Mouse (Mus musculus) intestine, embryonic 14.5 days (tissue): ENCODE results near the gene Ccdc159. TPM values are rescaled to one million over a fixed set of nuclear protein-coding genes. Genes with fewer than 3 reads are reported as not detected.

Experiments
- ATAC-seq: fragments of 200-750 bp; cut with Nextera tagmentation; replicated peaks from 2 replicates; pipeline ENCODE4 v1.8.0; 2017; ENCODE audit warnings: low read depth, moderate number of reproducible peaks, moderate TSS enrichment, moderate library complexity; ENCODE audit not compliant: low FRiP score, low TSS enrichment
- DNase-seq: peaks from one replicate; pipeline ENCODE4 v3.0.0-alpha.2; 2018; ENCODE audit warnings: low spot score
- H3K27ac ChIP-seq: fragments of 300-500 bp; sonication (generic); 2 replicates; pipeline ENCODE4 v1.5.1; 2014; ENCODE audit warnings: low read depth, mild to moderate bottlenecking, control low read depth
- H3K27me3 ChIP-seq: fragments of 300-500 bp; sonication (generic); replicated peaks from 2 replicates; pipeline ENCODE4 v1.6.1; 2014; ENCODE audit warnings: low read length, control low read depth; ENCODE audit not compliant: control insufficient read depth, insufficient read depth
- H3K36me3 ChIP-seq: fragments of 300-500 bp; sonication (generic); 2 replicates; pipeline ENCODE4 v1.6.1; 2014; ENCODE audit warnings: low read length, control low read depth; ENCODE audit not compliant: control insufficient read depth, insufficient read depth
- H3K4me1 ChIP-seq: fragments of 300-500 bp; sonication (generic); replicated peaks from 2 replicates; pipeline ENCODE4 v1.6.1; 2014; ENCODE audit warnings: low read length, control low read depth, mixed read lengths; ENCODE audit not compliant: control insufficient read depth, insufficient read depth
- H3K4me2 ChIP-seq: fragments of 300-500 bp; sonication (generic); 2 replicates; pipeline ENCODE4 v1.6.1; 2014; ENCODE audit warnings: low read length
- H3K4me3 ChIP-seq: fragments of 300-500 bp; sonication (generic); 2 replicates; pipeline ENCODE4 v1.5.1; 2014; ENCODE audit warnings: low read depth, low read length, control low read depth, mixed read lengths
- H3K9ac ChIP-seq: fragments of 300-500 bp; sonication (generic); 2 replicates; pipeline ENCODE4 v1.6.1; 2014; ENCODE audit warnings: mild to moderate bottlenecking, low read length
- H3K9me3 ChIP-seq: fragments of 300-500 bp; sonication (generic); 2 replicates; pipeline ENCODE4 v1.6.1; 2016; ENCODE audit warnings: low read length, control low read depth; ENCODE audit not compliant: control insufficient read depth
- WGBS: fragments of 180-500 bp; shearing (Covaris S2); extraction: QIAGEN DNeasy Blood & Tissue Kit; methylation state at CpG from one replicate; pipeline ENCODE4 v1.1.7; 2014; 5-methylcytosine and 5-hydroxymethylcytosine counted together
- polyA plus RNA-seq: library from polyadenylated mRNA; unstranded; fragments of >200 nt; fragmentation: Nextera tagmentation; extraction: Ambion mirVana; gene quantifications from 2 replicates; pipeline ENCODE4 v1.2.1, GENCODE M21; 2014

Gene Ccdc159
- polyA plus RNA-seq, 1 experiment from 2014 or later = 3.8 TPM

DNA sequence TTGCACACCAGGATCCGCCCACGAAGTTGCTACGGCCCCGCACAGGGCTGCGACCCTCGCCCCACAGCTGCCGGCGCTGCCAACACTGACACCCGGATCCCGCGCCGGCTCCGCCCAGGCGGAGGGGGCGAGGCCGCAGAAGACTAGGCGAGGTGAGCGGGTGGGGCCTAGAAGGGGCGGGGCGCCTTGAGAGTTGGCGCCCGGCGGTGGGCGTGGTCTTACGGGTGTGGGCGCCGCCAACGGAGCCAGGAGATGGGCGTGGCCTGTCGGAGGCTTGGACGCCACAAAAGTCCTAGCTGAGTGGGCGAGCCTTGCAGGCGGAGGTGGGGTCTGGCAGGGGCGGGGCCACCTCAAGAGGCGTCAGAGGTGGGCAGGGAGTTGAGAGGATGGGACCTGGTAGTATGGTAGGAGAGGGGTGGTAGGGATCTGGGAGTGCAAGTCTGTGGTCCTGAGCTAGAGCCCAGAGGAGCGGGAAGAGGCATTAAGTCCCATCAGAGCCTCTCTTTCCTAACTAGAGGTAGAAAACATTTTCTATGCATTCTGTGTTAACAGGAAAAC is 9.2 kb upstream of the Ccdc159 start, which contains the start of gene Rab3d:
Gene Rab3d (minus strand): TSS at position 158 of the 558 bp plus-strand sequence.
- 0 out of 2 replicates have a peak, but pooled peaks cover 9% of the 10 kb centered on the region for H3K27me3 ChIP-seq

DNA sequence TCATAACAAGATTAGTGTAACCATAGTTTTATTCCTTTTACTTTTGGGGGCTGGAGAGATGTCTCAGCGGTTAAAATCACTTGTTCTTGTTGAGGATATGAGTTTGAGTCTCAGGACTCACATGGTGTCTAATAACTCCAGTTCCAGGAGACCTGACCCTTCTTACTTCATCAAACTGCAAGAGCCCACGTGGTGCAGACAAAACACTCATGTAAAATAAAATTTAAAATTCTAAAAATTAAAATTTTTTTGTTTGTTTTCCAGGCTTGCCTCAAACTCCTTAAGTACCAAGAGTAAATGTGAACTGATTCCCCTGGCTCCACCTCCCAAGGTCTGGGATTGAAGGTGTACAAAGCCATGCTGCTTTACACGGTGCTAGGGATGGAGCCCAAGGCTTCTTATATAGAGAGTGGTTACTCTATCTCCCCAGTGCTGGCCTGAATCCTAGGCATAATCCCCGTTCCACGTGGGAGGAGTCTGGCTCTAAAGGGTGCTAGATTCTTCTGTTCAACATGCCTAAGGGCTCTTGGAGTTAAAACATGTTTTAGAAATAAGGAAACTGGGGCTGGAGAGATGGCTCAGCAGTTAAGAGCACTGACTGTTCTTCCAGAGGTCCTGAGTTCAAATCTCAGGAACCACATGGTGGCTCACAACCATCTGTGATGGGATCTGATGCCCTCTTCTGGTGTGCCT is 8.4 kb upstream of the Ccdc159 start:
- H3K4me1 ChIP-seq = no peaks in the 10 kb centered on the region; the same call in 1 of the 2 replicates
- H3K4me3 ChIP-seq = peak overlapping the region; percentile 62; the same call in 1 of the 2 replicates
- H3K9ac ChIP-seq = no peak overlapping the region
- ATAC-seq (no peak), DNase-seq (no peak)
- H3K27me3 ChIP-seq = 0 out of 2 replicates have a peak, but pooled peaks cover 9% of the 10 kb centered on the region
- H3K9me3 ChIP-seq = no peaks in the 10 kb centered on the region
- WGBS = 27% methylated on average over 5 of the region's 5 CpGs
- no peaks in the 10 kb centered on the region for H3K36me3 ChIP-seq
- no peak overlapping the region for H3K27ac ChIP-seq
- peak overlapping the region; percentile 99 for H3K4me2 ChIP-seq

More for the DNA sequence above, 9.2 kb upstream of the Ccdc159 start, which contains the start of gene Rab3d:
- Histone ChIP-seq H3K4me3 (peak within 1 kb of the TSS; percentile 62), H3K36me3 (no peaks in the 10 kb centered on the region), H3K4me2 (peak within 1 kb of the TSS; percentile 99), H3K9me3 (no peaks in the 10 kb centered on the region), H3K27ac (no peak within 1 kb of the TSS), H3K9ac (peak within 1 kb of the TSS; percentile 53), H3K4me1 (no peaks in the 10 kb centered on the region; the same call in 1 of the 2 replicates)
- DNase-seq (peak; percentile 95), ATAC-seq (peak; percentile 94)
- 2% methylated on average over 35 of the region's 36 CpGs for WGBS

GRCm38 (mm10) chr9:21923036-21923435 is 4.2 kb upstream of the Ccdc159 start:
- DNase-seq = peak; percentile 47
- no peak for ATAC-seq
- H3K27ac ChIP-seq = no peak overlapping the region
- no peaks in the 10 kb centered on the region for H3K9me3 ChIP-seq
- no peak overlapping the region for H3K4me2 ChIP-seq
- no peak overlapping the region for H3K9ac ChIP-seq
- 87% methylated on average over 4 of the region's 4 CpGs for WGBS
- H3K27me3 ChIP-seq = no peaks in the 10 kb centered on the region
- H3K4me3 ChIP-seq = no peak overlapping the region
- H3K4me1 ChIP-seq = peaks cover 14% of the 10 kb centered on the region
- H3K36me3 ChIP-seq = no peaks in the 10 kb centered on the region

GRCm38 (mm10) chr9:21923490-21924098 is 3.7 kb upstream of the Ccdc159 start:
- H3K27ac ChIP-seq = no peak overlapping the region
- peak; percentile 51 for DNase-seq
- WGBS = 57% methylated on average over 3 of the region's 3 CpGs

DNA sequence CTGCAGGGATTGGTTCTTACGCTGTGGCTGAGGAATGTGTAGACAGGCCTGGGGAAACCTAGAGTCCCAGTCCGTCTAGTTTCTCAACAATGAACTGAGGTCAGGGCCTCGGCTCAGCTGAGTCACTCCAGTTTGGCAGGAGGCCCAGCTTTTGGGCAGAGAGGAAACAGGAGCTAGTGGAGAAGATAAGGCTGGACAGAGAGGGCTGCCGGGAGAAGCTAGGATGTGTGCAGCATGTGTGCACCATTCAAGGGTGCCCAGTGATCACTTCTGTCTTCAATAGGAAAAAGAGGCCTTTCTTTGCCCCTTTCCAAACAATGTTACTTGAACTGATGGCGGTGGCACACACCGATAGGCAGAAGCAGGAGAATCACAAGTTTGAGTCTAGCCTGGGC is 3.2 kb upstream of the Ccdc159 start:
- Histone ChIP-seq H3K4me2 (no peak overlapping the region), H3K4me3 (no peak overlapping the region), H3K27me3 (no peaks in the 10 kb centered on the region), H3K9ac (no peak overlapping the region), H3K36me3 (no peaks in the 10 kb centered on the region), H3K9me3 (no peaks in the 10 kb centered on the region), H3K4me1 (peaks cover 14% of the 10 kb centered on the region), H3K27ac (no peak overlapping the region)
- DNase-seq = no peak
- 58% methylated on average over 6 of the region's 6 CpGs for WGBS
- ATAC-seq = no peak

More at GRCm38 (mm10) chr9:21923490-21924098, 3.7 kb upstream of the Ccdc159 start:
- Histone ChIP-seq H3K9me3 (no peaks in the 10 kb centered on the region), H3K4me3 (no peak overlapping the region), H3K27me3 (no peaks in the 10 kb centered on the region), H3K9ac (no peak overlapping the region), H3K4me2 (no peak overlapping the region), H3K36me3 (no peaks in the 10 kb centered on the region), H3K4me1 (peaks cover 14% of the 10 kb centered on the region)
- ATAC-seq = no peak

DNA sequence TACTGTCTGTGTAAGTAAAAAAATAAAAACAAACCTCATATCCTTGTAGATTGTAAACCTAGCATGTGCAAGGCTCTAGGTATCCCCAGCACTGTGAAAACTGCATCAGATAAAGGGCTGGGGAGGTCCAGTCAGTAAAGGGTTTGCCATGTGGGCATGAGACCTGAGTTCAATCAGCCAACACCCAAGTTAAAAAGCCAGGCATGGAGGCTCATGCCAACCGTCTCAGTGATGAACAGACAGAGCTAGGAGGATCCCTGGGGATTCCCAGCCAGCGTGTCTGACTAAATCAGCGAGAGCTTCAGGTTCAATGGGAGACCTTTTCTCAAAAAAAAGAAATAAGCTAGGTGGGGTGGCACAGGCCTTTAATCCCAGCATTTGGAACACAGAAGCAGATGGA is 2.2 kb upstream of the Ccdc159 start:
- Histone ChIP-seq H3K27me3 (no peaks in the 10 kb centered on the region), H3K4me1 (peaks cover 14% of the 10 kb centered on the region), H3K36me3 (no peaks in the 10 kb centered on the region), H3K27ac (no peak overlapping the region), H3K4me3 (no peak overlapping the region), H3K9me3 (no peaks in the 10 kb centered on the region), H3K4me2 (no peak overlapping the region), H3K9ac (no peak overlapping the region)
- DNase-seq = no peak
- WGBS = 93% methylated on average over 3 of the region's 3 CpGs
- ATAC-seq = no peak

DNA sequence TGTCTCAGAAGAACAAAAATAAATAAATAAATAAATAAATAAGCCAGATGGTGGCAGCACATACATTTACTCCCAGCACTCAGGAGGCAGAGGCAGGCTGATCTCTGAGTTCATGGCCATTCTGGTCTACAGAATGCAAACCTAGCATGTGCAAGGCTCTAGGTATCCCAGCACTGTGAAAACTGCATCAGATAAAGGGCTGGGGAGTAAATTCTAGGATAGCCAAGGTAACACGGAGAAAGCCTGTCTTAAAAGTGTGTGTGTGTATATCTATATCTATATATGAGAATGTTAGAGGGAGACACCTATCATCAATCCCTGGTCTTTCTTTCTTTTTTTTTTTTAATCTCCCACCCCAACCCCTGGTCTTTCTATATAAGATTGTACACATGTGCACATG is 1.8 kb upstream of the Ccdc159 start:
- H3K9me3 ChIP-seq = no peaks in the 10 kb centered on the region
- H3K27ac ChIP-seq = no peak overlapping the region
- H3K9ac ChIP-seq = no peak overlapping the region
- H3K27me3 ChIP-seq = no peaks in the 10 kb centered on the region
- 100% methylated on average over 1 of the region's 1 CpGs for whole genome bisulfite sequencing
- no peak overlapping the region for H3K4me3 ChIP-seq
- H3K36me3 ChIP-seq = no peaks in the 10 kb centered on the region
- ATAC-seq (no peak), DNase-seq (peak; percentile 48)
- no peak overlapping the region for H3K4me2 ChIP-seq
- H3K4me1 ChIP-seq = peaks cover 14% of the 10 kb centered on the region

GRCm38 (mm10) chr9:21926155-21926554 is 1.1 kb upstream of the Ccdc159 start:
- ATAC-seq (no peak), DNase-seq (peak; percentile 52)
- no peaks in the 10 kb centered on the region for H3K9me3 ChIP-seq
- 76% methylated on average over 6 of the region's 6 CpGs for WGBS
- H3K36me3 ChIP-seq = no peaks in the 10 kb centered on the region
- peaks cover 14% of the 10 kb centered on the region for H3K4me1 ChIP-seq
- no peaks in the 10 kb centered on the region for H3K27me3 ChIP-seq
- H3K9ac ChIP-seq = no peak overlapping the region
- H3K4me2 ChIP-seq = peak overlapping the region; percentile 80
- peak overlapping the region; percentile 64 for H3K4me3 ChIP-seq
- no peak overlapping the region; the same call in 1 of the 2 replicates for H3K27ac ChIP-seq
